Mouse (Mus musculus): Measurements from ENCODE around the gene Olfr10. TPM values are rescaled to one million over a fixed set of nuclear protein-coding genes. Genes with fewer than 3 reads are reported as not detected.

Olfr10 gene
- polyA plus RNA-seq, 1 experiment from 2014 or later: not detected

Other genes with a start within 250 kb of the Olfr10 start
- gene Tgtp2, start 240.5 kb upstream of the Olfr10 start, polyA plus RNA-seq (2014; fragmentation: Nextera tagmentation; extraction: Ambion mirVana): 0.76 TPM in 1 of 2 replicates, not detected in the other
- gene Ifi47, start 228.2 kb upstream of the Olfr10 start, polyA plus RNA-seq (2014; fragmentation: Nextera tagmentation; extraction: Ambion mirVana): 0.16 and 3.5 TPM in 2 replicates
- gene Olfr1396, start 189.9 kb upstream of the Olfr10 start, polyA plus RNA-seq (2014; fragmentation: Nextera tagmentation; extraction: Ambion mirVana): not detected in 2 replicates
- gene Olfr1395, start 162.5 kb upstream of the Olfr10 start, polyA plus RNA-seq (2014; fragmentation: Nextera tagmentation; extraction: Ambion mirVana): not detected in 2 replicates
- gene Olfr1394, start 150.4 kb upstream of the Olfr10 start, polyA plus RNA-seq (2014; fragmentation: Nextera tagmentation; extraction: Ambion mirVana): not detected in 2 replicates
- gene Btnl9, start 117.6 kb upstream of the Olfr10 start, polyA plus RNA-seq (2014; fragmentation: Nextera tagmentation; extraction: Ambion mirVana): not detected in 2 replicates
- gene Zfp62, start 101.4 kb upstream of the Olfr10 start, polyA plus RNA-seq (2014; fragmentation: Nextera tagmentation; extraction: Ambion mirVana): 37.3 and 61.7 TPM in 2 replicates
- 27.0 and 27.9 TPM in 2 replicates for gene Mgat1, start 60.5 kb upstream of the Olfr10 start, polyA plus RNA-seq (2014; fragmentation: Nextera tagmentation; extraction: Ambion mirVana)
- gene Olfr1393, start 26.4 kb upstream of the Olfr10 start, polyA plus RNA-seq (2014; fragmentation: Nextera tagmentation; extraction: Ambion mirVana): 0.22 TPM in 1 of 2 replicates, not detected in the other
- 0.07 TPM in 1 of 2 replicates, not detected in the other for gene Olfr1392, start 19.5 kb upstream of the Olfr10 start, polyA plus RNA-seq (2014; fragmentation: Nextera tagmentation; extraction: Ambion mirVana)
- not detected in 2 replicates for gene Olfr1391, start 18.0 kb downstream of the Olfr10 start, polyA plus RNA-seq (2014; fragmentation: Nextera tagmentation; extraction: Ambion mirVana)
- not detected in 2 replicates for gene Olfr1390, start 30.4 kb downstream of the Olfr10 start, polyA plus RNA-seq (2014; fragmentation: Nextera tagmentation; extraction: Ambion mirVana)
- not detected in 2 replicates for gene Olfr1389, start 118.3 kb downstream of the Olfr10 start, polyA plus RNA-seq (2014; fragmentation: Nextera tagmentation; extraction: Ambion mirVana)
- gene Olfr1388, start 131.9 kb downstream of the Olfr10 start, polyA plus RNA-seq (2014; fragmentation: Nextera tagmentation; extraction: Ambion mirVana): 0.09 TPM in 2 replicates
- not detected in 2 replicates for gene Olfr1387, start 150.6 kb downstream of the Olfr10 start, polyA plus RNA-seq (2014; fragmentation: Nextera tagmentation; extraction: Ambion mirVana)
- gene Olfr1386, start 160.3 kb downstream of the Olfr10 start, polyA plus RNA-seq (2014; fragmentation: Nextera tagmentation; extraction: Ambion mirVana): not detected in 2 replicates
- not detected in 2 replicates for gene Olfr1385, start 184.3 kb downstream of the Olfr10 start, polyA plus RNA-seq (2014; fragmentation: Nextera tagmentation; extraction: Ambion mirVana)
- gene Olfr1384, start 202.0 kb downstream of the Olfr10 start, polyA plus RNA-seq (2014; fragmentation: Nextera tagmentation; extraction: Ambion mirVana): not detected in 2 replicates
- gene Olfr1383, start 214.9 kb downstream of the Olfr10 start, polyA plus RNA-seq (2014; fragmentation: Nextera tagmentation; extraction: Ambion mirVana): not detected in 2 replicates
- not detected in 2 replicates for gene Olfr1382, start 223.5 kb downstream of the Olfr10 start, polyA plus RNA-seq (2014; fragmentation: Nextera tagmentation; extraction: Ambion mirVana)
- gene Olfr1381, start 238.7 kb downstream of the Olfr10 start, polyA plus RNA-seq (2014; fragmentation: Nextera tagmentation; extraction: Ambion mirVana): not detected in 2 replicates

Measured in midbrain, embryonic 14.5 days (tissue).